Comparison of ENCODE assay signal across 8 mouse cellular contexts in the genomic region with DNA sequence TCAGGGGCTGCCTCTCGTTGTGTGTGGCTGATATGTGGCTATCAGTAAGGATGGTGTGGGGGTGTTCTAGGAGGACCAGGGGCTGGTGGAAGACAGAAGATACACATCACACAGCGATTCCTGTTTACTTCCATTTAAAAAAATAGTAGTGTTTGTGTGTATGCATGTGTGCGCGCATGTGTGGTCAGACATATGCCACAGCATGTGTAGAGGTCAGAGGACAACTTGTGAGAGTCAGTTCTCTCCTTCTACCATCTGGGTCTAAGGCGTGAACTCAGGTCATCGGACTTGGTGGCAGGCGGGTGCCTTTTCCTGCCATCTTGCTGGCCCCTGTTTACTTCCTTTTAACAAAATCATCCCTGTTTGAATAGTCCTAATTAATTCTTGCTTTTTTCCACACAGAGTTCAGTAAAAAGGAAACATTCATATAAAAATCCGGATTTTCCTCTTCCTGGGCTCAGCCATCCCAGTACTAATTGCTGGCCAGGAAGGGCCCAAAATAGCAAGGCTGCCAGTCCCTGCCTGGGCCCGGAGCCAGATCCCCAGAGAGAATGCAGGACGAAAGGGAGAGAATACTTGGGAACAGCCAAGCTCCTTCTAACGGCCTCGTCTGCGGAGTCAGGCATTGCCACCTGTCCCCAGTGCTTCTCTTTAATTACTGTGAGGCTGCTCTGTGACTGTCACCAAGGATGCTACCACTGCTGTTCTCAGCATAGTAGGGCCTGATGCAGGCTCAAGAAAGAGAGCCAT.
DNase-seq lines count a peak whose midpoint lies in the region; ATAC-seq lines count a peak whose summit lies in the region.

No protein-coding gene starts in this region.

- H3K36me3 ChIP-seq in forebrain, embryonic 15.5 days, result no peaks in the 10 kb centered on the region
- H3K36me3 ChIP-seq in heart, embryonic 15.5 days, result no peaks in the 10 kb centered on the region

- no peak overlapping the region; the same call in 1 of the 2 replicates for H3K9ac ChIP-seq in forebrain, embryonic 15.5 days (replicated peaks)
- no peak overlapping the region for H3K9ac ChIP-seq in heart, embryonic 15.5 days

- peak; percentile 67 for DNase-seq in ovary, postnatal 36 days (ENCODE audit: low spot score)
- DNase-seq in ovary, postnatal 14 days (ENCODE audit: low spot score), result no peak
- peak; percentile 83 to 89 for DNase-seq in kidney, postnatal 36 days
- DNase-seq in lung, postnatal 25 days (ENCODE audit: low spot score), result peak; percentile 16
- no peak for DNase-seq in spleen, postnatal 4 days (ENCODE audit: low spot score in 2 of 2)

- H3K4me1 ChIP-seq in forebrain, embryonic 15.5 days, result peaks cover 60% of the 10 kb centered on the region
- H3K4me1 ChIP-seq in heart, embryonic 15.5 days (replicated peaks), result peaks cover 72% of the 10 kb centered on the region

- WGBS in forebrain, embryonic 15.5 days, result 39% methylated on average over 13 of the region's 13 CpGs
- 46% methylated on average over 13 of the region's 13 CpGs for WGBS in heart, embryonic 15.5 days

- H3K27me3 ChIP-seq in forebrain, embryonic 15.5 days, result no peaks in the 10 kb centered on the region
- H3K27me3 ChIP-seq in heart, embryonic 15.5 days, result no peaks in the 10 kb centered on the region

- no peak overlapping the region for H3K4me2 ChIP-seq in forebrain, embryonic 15.5 days (replicated peaks)
- no peak overlapping the region for H3K4me2 ChIP-seq in heart, embryonic 15.5 days

- H3K27ac ChIP-seq in forebrain, embryonic 15.5 days (replicated peaks), result peak overlapping the region; percentile 90
- peak overlapping the region; percentile 95 for H3K27ac ChIP-seq in heart, embryonic 15.5 days

- no peak overlapping the region for H3K4me3 ChIP-seq in forebrain, embryonic 15.5 days
- H3K4me3 ChIP-seq in heart, embryonic 15.5 days, result no peak overlapping the region

- no peaks in the 10 kb centered on the region for H3K9me3 ChIP-seq in forebrain, embryonic 15.5 days
- no peaks in the 10 kb centered on the region for H3K9me3 ChIP-seq in heart, embryonic 15.5 days (replicated peaks)

- ATAC-seq in forebrain, embryonic 15.5 days (replicated peaks), result peak; percentile 50
- 0 out of 2 replicates have a peak, but pooled peaks have one; percentile 43 for ATAC-seq in heart, embryonic 15.5 days (replicated peaks; ENCODE audit: insufficient number of reproducible peaks, insufficient read depth, low FRiP score, low read depth)
- ATAC-seq in CD4-positive, CD25-positive, alpha-beta regulatory T cell, adult 4 months, result no peak

Comparison
In these comparisons a context has a peak if more than half of its experiments do, and no peak if none do; other contexts are left out.
1. DNase-seq: peak in ovary, postnatal 36 days (single experiment), kidney, postnatal 36 days (2 of 2) and lung, postnatal 25 days (single experiment); none in ovary, postnatal 14 days (single experiment) and spleen, postnatal 4 days (0 of 2).